Mouse (Mus musculus) ES-Bruce4 (cell line): ENCODE measurements at regions not wholly inside any gene's neighbourhood (a gene's known extent, or its start where the extent isn't known, plus 50 kb on each side); places are given as distances from the start of the nearest gene placed in this dataset.

ENCODE experiments used
- CTCF ChIP-seq: IDR thresholded peaks from one replicate; pipeline ENCODE4 v1.8.1; 2011; ENCODE audit warnings: low read depth, low read length
- POLR2A ChIP-seq: IDR thresholded peaks from one replicate; pipeline ENCODE4 v1.8.1; 2011; ENCODE audit warnings: low read length; ENCODE audit not compliant: insufficient read depth

DNA sequence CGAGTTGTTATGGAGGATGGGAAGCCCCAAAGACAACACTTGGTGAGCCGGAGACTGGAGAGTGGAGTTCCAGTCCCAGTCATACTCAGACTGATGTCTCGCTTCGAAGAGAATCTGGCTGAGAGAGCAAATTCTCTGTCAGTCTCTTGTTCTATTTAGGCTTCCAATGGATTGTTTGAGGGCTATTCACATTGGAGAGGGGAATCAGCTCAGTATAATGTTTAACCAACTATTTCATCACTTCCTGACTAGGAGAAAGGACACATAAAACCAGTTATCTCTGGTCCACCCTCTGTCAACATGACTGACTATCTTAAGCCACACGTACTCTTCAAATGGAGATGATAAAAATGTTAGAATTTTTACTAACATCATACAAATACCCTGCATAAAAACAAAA lies 123.9 kb upstream of the Max start:
- TF ChIP-seq CTCF (no peak), POLR2A (no peak)
